Comparison of ENCODE assay signal across 8 mouse cellular contexts in the genomic region with DNA sequence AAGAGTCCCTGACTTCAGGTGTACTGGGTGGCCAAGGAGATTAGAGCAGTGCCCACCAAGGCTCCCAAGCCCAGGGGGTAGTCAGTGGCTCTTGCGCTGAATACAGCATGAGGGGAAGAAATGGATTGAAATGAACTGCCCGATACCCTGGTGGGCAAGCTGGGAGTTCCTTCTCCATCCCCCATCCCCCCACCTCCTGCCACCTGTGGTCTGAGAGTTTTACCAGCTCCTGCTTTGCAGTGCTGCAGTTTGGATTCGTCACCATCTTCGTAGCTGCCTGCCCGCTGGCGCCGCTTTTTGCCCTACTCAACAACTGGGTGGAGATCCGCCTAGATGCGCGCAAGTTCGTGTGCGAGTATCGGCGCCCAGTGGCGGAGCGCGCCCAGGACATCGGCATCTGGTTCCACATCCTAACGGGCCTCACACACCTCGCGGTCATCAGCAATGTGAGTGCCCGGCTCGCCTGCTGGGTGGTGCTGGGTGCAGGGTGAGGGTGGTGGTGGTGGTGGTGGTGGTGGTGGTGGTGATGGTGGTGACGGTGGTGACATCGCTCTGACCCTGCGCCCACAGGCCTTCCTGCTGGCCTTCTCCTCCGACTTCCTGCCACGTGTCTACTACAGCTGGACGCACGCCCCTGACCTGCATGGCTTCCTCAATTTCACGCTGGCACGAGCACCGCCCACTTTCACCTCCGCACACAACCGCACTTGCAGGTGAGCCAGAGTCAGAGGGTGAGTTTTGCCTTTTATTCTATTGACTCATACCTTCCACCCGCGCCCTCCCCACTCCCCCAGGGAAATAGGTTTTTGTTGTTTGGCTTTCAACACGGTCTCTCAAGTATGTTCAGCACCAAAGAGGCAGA. TPM values are rescaled to one million over a fixed set of nuclear protein-coding genes. Genes with fewer than 3 reads are reported as not detected.
A peak's percentile ranks its signal among the peaks of the same experiment; 100 is the strongest.
DNase-seq lines count a peak whose midpoint lies in the region; ATAC-seq lines count a peak whose summit lies in the region.

No protein-coding gene starts in this region.

- peak overlapping the region; percentile 37 for H3K4me3 ChIP-seq in kidney, embryonic 16.5 days (ENCODE audit: low read length)
- H3K4me3 ChIP-seq in heart, embryonic 16.5 days (ENCODE audit: low read length): peak overlapping the region; percentile 43
- H3K4me3 ChIP-seq in liver, embryonic 15.5 days (replicated peaks): peak overlapping the region; percentile 24

- H3K9me3 ChIP-seq in kidney, embryonic 16.5 days (ENCODE audit: low read length): no peaks in the 10 kb centered on the region
- H3K9me3 ChIP-seq in heart, embryonic 16.5 days (replicated peaks; ENCODE audit: control insufficient read depth, low read length): no peaks in the 10 kb centered on the region
- no peaks in the 10 kb centered on the region for H3K9me3 ChIP-seq in liver, embryonic 15.5 days (replicated peaks)

- no peak for DNase-seq in kidney, adult 9 months
- peak; percentile 60 for DNase-seq in ZHBTc4 (ENCODE audit: low read depth, low spot score)
- DNase-seq in neural tube, embryonic 10.5 days (ENCODE audit: extremely low spot score, low spot score): peak; percentile 27
- DNase-seq in cerebellum, postnatal 25 days: no peak
- DNase-seq in frontal cortex, adult 2 months (ENCODE audit: extremely low spot score in 1 of 2, low spot score in 1 of 2): no peak

- H3K36me3 ChIP-seq in kidney, embryonic 16.5 days (ENCODE audit: insufficient read depth, low read length): peaks cover 6% of the 10 kb centered on the region; the same call in 1 of the 2 replicates
- peaks cover 5% of the 10 kb centered on the region for H3K36me3 ChIP-seq in heart, embryonic 16.5 days (ENCODE audit: control insufficient read depth, insufficient read depth)
- H3K36me3 ChIP-seq in liver, embryonic 15.5 days (replicated peaks): peaks cover 10% of the 10 kb centered on the region

- peak overlapping the region; percentile 43 for H3K9ac ChIP-seq in kidney, embryonic 16.5 days (replicated peaks; ENCODE audit: low read length)
- peak overlapping the region; percentile 26; the same call in 1 of the 2 replicates for H3K9ac ChIP-seq in heart, embryonic 16.5 days (ENCODE audit: low read length)
- no peak overlapping the region for H3K9ac ChIP-seq in liver, embryonic 15.5 days

- H3K27ac ChIP-seq in kidney, embryonic 16.5 days (ENCODE audit: low read length): no peak overlapping the region
- no peak overlapping the region for H3K27ac ChIP-seq in heart, embryonic 16.5 days (ENCODE audit: low read length)
- H3K27ac ChIP-seq in liver, embryonic 15.5 days (replicated peaks): no peak overlapping the region

- no peak; the same call in 1 of the 2 replicates for ATAC-seq in kidney, embryonic 16.5 days (ENCODE audit: low FRiP score, low TSS enrichment)
- no peak; the same call in 1 of the 2 replicates for ATAC-seq in heart, embryonic 16.5 days (replicated peaks; ENCODE audit: extremely low read depth, insufficient read depth, low FRiP score)
- ATAC-seq in liver, embryonic 15.5 days (ENCODE audit: insufficient read depth): no peak

- H3K27me3 ChIP-seq in kidney, embryonic 16.5 days (ENCODE audit: insufficient read depth, low read length): no peaks in the 10 kb centered on the region
- no peaks in the 10 kb centered on the region for H3K27me3 ChIP-seq in heart, embryonic 16.5 days (ENCODE audit: control insufficient read depth, insufficient read depth, low read length)
- H3K27me3 ChIP-seq in liver, embryonic 15.5 days: no peaks in the 10 kb centered on the region; the same call in 1 of the 2 replicates

- peak overlapping the region; percentile 61 for H3K4me2 ChIP-seq in kidney, embryonic 16.5 days (replicated peaks; ENCODE audit: low read depth, low read length)
- peak overlapping the region; percentile 69 for H3K4me2 ChIP-seq in heart, embryonic 16.5 days (ENCODE audit: low read depth, low read length)
- peak overlapping the region; percentile 58 for H3K4me2 ChIP-seq in liver, embryonic 15.5 days

- 18% methylated on average over 38 of the region's 38 CpGs for whole genome bisulfite sequencing in kidney, embryonic 16.5 days
- WGBS in heart, embryonic 16.5 days: 15% methylated on average over 38 of the region's 38 CpGs
- 10% methylated on average over 38 of the region's 38 CpGs for WGBS in liver, embryonic 15.5 days (ENCODE audit: insufficient replicate concordance)

- peaks cover 8% of the 10 kb centered on the region; the same call in 1 of the 2 replicates for H3K4me1 ChIP-seq in kidney, embryonic 16.5 days (ENCODE audit: insufficient read depth, low read length)
- peaks cover 4% of the 10 kb centered on the region; the same call in 1 of the 2 replicates for H3K4me1 ChIP-seq in heart, embryonic 16.5 days (ENCODE audit: control insufficient read depth, insufficient read depth, low read length)
- 0 out of 2 replicates have a peak, but pooled peaks cover 4% of the 10 kb centered on the region for H3K4me1 ChIP-seq in liver, embryonic 15.5 days (replicated peaks)

RNA-seq across cellular contexts. Expression of a gene that starts 27.7 kb away (rescaled TPM):
- 0.24 and 0.75 TPM in 2 replicates for polyA plus RNA-seq in kidney, embryonic 16.5 days (2015; fragmentation: Nextera tagmentation; extraction: Ambion mirVana)
- polyA plus RNA-seq in heart, embryonic 16.5 days (2015; fragmentation: Nextera tagmentation; extraction: Ambion mirVana): 0.12 and 0.26 TPM in 2 replicates
- polyA plus RNA-seq in liver, embryonic 15.5 days (2015; fragmentation: Nextera tagmentation; extraction: Ambion mirVana): 0.08 TPM in 1 of 2 replicates, not detected in the other
- 0.86 and 1.3 TPM in 2 replicates for polyA plus RNA-seq in frontal cortex, adult 2 months (2012; rRNA removed)

RNA-seq across cellular contexts. Expression of a gene that starts 58.1 kb away (rescaled TPM):
- 16.1 and 16.6 TPM in 2 replicates for polyA plus RNA-seq in kidney, embryonic 16.5 days (2015; fragmentation: Nextera tagmentation; extraction: Ambion mirVana)
- polyA plus RNA-seq in heart, embryonic 16.5 days (2015; fragmentation: Nextera tagmentation; extraction: Ambion mirVana): 7.3 and 7.6 TPM in 2 replicates
- 5.4 and 6.0 TPM in 2 replicates for polyA plus RNA-seq in liver, embryonic 15.5 days (2015; fragmentation: Nextera tagmentation; extraction: Ambion mirVana)
- 4.2 and 7.1 TPM in 2 replicates for polyA plus RNA-seq in frontal cortex, adult 2 months (2012; rRNA removed)

RNA-seq across cellular contexts. Expression of a gene that starts 58.8 kb away (rescaled TPM):
- polyA plus RNA-seq in kidney, embryonic 16.5 days (2015; fragmentation: Nextera tagmentation; extraction: Ambion mirVana): 54.5 and 54.9 TPM in 2 replicates
- 48.4 and 49.9 TPM in 2 replicates for polyA plus RNA-seq in heart, embryonic 16.5 days (2015; fragmentation: Nextera tagmentation; extraction: Ambion mirVana)
- 26.0 and 31.4 TPM in 2 replicates for polyA plus RNA-seq in liver, embryonic 15.5 days (2015; fragmentation: Nextera tagmentation; extraction: Ambion mirVana)
- polyA plus RNA-seq in frontal cortex, adult 2 months (2012; rRNA removed): 24.1 and 27.7 TPM in 2 replicates

Comparison
In these comparisons a context has a peak if more than half of its experiments do, and no peak if none do; other contexts are left out.
1. DNase-seq: peak in ZHBTc4 (single experiment) and neural tube, embryonic 10.5 days (single experiment); none in kidney, adult 9 months (single experiment), cerebellum, postnatal 25 days (0 of 2) and frontal cortex, adult 2 months (0 of 2).
2. Peak in every context shown above with its lines, with median percentiles within 50 percentile points of each other: H3K4me2 ChIP-seq and H3K4me3 ChIP-seq.